Mouse (Mus musculus): ENCODE data around the gene Tmem120b.
"Not testable (repeated sequence)": the region's sequence is repeated elsewhere in the genome, so short reads cannot be mapped to it uniquely, and the experiment has no call there.

Tmem120b gene

DNA sequence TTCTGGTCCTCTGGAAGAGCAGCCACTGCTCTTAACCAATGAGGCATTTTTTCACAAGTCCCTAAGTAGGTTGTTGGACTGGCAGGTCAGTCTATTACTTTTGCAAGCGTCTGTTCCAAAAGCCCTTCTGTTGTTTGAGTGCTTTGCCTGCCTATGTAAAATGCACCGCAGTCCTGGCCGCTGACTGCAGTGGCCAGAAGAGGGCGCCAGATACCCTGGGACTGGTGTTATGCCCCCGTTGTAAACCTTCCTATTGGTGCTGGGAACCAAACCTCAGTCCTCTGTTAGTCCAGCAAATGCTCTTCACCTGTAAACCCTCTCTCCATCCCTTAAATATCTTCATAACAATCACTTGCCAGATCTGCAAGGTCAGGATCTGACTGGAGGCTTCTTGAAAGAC is 16.5 kb upstream of the Tmem120b start:
- no peak for DNase-seq (ENCODE audit: inconsistent ontology term)

DNA sequence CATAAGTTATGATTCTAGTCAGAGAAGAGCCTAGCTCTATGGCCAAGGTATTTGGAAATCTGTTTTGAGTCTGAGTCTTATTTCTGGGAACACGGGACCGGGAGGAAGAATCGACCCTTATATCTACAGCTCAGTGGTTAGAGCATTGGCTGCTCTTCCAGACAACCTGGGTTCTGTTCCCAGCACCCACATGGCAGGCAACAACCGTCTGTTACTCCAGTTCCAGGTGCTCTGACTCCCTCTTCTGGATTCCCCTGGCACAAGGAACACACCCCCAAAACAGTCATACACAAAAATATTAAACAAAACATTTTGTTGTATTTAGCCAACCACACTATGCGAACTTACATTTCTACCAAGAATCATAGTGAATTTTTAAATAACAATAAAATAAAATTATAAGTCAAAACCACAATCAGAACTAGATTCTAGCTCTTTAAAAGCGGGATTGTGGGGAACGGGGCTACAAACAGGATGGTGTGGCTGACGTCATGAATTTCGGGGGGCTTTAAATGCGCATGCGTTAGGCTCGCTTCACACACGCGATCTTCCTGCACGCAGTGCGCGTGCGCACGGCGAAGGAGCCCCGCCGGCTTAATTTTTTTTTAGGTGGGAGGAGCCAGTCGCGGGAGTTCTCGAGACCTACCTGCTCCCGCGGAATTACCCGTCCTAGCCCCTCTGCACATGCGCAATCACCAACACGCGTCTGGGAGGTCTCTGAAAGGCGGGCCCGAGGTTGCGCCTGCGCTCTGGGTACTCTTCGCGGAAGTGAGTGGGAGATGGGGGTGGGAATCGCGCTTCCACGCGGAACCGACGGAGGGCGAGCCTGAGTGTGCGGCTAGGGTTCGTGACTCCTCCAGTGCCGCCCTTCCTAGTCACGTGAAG is 10.6 kb upstream of the Tmem120b start:
- DNase-seq (ENCODE audit: inconsistent ontology term), result peak; percentile 100

DNA sequence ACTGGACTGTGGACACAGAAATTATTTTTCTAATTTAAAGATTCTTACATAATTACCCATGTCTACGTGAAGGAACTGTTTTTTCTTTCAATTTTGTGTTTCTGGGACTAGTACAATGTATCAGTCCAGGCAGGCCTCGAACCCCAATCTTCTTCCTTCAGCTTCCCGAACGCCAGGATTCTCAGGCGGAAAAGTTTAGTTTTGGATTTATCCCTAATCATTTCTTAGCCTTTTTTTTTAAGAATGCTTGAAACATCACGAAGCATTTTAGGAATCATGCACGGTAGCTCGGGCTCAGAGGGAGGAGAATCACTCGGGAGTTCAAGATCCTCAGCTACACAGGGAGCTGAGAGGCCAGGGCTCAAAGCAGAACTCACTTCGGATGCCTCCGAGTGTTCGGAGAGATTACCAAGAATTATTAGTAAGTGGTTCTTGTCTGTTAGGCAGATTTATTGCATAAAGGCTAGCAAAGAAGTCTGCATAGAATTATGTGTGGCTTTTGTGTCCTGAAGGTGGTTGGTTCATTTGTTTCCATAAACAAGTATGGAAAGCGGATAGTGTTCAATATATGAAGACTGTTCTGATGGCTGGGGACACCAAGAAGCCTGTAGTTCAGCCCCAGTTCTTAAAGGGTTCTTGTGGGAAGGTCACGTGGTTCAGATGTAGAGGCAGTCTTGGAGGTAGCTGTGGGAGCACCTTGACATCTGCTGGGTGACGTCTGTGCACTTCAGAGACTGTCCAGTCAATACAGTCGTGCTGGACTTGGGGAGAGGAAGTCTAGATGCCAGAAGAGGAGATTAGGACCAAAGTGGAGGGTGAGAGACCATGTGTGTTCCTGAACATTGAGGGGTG is 9.7 kb upstream of the Tmem120b start:
- no peak for DNase-seq (ENCODE audit: inconsistent ontology term)

DNA sequence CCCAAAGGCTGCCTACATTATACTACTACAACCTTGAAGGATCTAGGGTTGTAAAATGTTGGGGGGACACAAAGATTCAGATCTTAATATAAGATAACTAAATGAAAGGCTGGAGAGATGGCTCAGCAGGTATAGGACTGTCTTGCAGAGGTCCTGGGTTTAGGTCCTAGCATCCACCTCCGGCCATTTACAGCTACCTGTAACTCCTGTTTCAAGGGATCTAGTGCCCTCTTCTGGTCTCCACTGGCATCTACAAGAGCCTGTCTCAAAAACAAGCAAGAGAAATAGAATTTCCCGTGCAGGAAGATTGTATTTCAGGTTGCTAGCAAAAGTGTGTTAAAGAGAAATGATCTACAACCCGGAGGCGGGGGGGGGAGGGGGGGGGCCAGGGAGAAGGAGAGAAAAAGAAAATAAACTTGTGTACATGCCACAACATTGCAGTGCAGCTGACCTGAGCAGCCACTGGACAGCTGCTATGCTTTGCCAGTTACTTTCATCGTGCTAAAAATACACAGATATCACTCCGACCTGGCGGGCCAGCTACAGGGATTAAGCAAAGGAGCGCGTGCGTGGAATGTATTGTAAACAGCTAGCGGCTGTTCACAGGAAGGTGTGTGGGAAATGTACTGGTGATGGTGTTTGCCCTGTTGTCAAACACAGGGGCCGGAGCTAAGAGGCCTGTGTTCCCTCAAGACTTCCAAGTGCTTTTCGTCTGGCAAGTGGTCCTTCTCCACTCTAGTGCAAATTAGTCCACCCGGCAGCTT is 8.3 kb upstream of the Tmem120b start:
- DNase-seq (ENCODE audit: inconsistent ontology term), result no peak

DNA sequence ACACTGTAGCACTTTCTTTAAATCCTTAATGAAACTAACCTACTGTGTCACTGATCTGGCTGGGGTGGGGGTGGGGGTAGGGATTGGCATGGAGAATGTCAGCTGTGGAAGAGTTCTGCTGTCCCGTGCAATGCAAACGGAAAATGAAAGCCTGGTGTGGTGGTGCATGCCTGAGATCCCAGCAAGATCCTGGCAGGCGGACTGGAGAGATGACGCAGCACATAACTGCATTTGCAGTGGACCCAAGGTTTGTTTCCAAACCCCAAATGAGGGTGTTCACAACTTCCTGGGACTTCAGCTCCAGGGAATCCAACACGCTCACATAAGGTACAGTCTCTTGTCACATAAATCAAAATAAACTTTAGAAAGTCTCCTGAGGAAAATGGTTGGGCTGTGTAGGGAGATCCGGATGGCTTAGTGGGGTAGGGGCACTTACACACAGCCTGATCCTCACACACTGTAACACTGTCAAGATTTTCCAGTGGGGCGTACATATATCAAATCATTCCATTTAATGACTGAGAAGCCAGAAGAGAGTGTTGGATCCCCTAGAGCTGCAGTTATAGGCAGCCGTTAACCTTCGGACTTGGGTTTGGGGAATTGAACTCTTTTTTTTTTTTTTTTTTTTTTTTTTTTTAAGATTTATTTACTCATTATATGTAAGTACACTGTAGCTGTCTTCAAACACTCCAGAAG is 7.4 kb upstream of the Tmem120b start:
- DNase-seq (ENCODE audit: inconsistent ontology term), result no peak

DNA sequence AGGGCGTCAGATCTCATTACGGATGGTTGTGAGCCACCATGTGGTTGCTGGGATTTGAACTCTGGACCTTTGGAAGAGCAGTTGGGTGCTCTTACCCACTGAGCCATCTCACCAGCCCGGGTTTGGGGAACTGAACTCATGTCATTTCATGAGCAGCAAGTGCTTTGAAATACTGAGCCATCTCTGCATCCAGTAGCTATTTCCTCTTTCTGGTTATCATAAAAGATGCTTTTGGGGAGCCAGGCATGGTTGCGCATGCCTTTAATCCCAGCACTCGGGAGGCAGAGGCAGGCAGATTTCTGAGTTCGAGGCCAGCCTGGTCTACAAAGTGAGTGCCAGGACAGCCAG is 6.8 kb upstream of the Tmem120b start:
- DNase-seq (ENCODE audit: inconsistent ontology term), result not testable (repeated sequence)

DNA sequence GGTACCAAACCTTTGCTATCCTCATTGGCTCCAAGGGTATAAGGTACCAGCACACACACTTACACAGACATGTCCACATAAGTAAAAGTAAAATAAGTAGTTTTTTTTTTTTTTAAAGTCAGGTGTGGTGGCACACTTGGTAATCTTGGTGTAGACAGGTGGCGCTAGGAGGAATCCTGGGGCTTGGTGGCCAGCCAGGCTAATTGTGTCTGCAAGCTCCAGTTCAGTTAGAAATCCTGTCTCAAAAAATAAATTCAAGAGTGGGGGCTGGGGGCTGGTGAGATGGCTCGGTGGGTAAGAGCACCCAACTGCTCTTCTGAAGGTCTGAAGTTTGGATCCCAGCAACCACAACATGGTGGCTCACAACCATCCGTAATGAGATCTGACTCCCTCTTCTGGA is 5.1 kb upstream of the Tmem120b start:
- DNase-seq (ENCODE audit: inconsistent ontology term), result no peak

DNA sequence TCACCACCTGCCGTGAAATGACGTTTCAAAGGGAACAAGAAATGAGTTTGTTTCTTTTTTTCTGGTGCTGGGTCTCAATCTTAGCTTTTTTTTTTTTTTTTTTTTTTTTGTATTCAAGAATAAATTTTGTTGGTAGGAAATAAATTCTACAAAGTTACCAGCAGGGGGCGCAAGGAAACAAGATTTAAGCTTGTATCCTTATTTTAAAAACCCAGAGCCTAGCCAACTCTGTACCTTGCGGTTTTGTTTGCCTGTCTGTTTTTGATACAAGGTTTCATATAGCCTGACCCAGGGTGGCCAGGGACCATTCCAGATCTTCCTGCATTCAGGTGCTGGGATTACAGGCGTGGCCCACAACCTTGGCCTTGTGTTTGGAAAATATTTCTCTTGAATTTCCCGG is 4.0 kb upstream of the Tmem120b start:
- DNase-seq (ENCODE audit: inconsistent ontology term), result peak; percentile 58

DNA sequence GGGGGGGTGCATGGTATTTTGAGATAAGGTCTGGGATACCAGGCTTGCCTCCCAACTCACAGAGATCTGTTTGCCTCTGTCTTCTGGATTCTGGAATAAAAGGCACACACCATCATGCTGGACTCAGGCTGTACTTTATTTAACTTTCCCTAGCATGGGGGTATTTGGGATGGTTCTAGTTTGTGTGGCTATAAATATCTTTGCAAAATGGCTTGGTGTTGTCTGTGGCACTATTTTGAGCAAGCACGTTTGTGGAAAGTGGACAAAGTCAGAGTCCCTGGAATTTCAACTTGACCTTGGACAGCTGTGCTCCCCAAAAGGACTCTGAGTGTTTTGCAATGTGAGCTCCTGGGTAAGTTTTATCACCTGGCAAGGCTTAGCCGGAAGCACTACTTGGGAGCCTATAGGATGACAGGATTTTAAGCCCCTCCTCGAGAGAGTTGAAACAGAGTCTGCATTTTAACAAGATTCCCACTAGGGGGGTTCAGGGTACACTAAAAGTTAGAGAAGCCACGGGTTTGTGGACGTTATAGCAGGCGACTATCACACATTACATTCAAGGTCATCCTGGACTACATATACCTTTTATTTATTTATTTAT is 720 bp upstream of the Tmem120b start:
- no peak for DNase-seq (ENCODE audit: inconsistent ontology term)

DNA sequence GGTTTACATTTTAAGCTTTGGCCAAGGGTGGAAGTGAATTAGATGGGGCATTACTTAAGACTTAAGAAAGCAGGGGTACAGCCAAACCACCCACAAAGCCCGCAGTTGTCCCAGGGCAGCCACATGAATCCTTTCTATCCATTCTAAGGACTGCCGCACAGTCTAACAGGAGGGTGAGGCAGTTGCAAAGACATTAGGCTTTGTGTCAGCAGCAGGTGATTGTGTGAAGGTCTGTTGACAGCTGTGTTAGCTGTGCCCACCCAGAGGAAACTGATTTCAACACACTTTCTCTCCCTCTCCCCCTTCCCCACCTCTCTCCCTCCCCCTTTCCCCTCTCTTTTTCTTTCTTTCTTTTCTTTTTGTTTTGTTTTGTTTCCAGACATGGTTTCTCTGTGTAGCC is 499 bp downstream of the Tmem120b start:
- DNase-seq (ENCODE audit: inconsistent ontology term), result no peak

DNA sequence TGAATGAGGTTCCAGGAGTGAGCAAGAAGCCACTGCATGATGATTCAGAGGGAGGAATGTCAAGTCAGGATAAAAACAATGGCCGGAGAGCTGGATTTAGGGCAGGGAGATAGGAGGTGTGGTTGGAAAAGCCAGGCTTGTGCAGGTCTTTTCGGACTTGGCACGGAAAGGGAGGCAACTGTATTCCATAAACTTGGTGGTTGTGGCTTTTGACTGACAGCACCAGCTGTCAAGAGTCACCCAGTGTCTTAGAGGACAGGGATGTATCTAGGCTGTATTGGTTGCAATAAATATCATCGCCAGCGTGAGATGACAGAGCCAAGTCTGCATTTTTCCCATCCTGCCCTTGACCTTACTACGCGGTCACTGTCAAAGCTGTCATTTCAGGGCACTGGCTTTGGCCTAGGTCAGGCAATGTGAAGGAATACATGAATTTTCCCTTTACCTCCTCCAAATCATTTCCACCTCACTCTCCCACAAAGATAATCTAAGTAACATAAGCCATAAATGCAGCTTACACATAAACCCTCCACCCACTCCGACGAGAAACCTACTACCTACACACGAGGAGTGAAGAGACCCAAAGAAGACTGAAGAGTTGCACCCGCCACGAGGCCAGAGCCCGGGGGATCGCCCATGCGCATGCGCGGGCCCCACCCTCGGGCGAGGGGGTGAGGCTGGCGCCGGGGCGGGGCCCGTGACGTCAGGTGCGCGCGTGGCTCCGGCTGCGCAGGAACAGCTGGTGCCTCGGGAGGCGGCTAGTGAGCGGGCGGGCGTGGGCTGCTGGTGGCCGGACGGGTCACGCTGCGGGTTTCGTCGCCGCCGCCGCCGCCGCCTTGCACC is 7.6 kb downstream of the Tmem120b start:
- peak; percentile 95 for DNase-seq (ENCODE audit: inconsistent ontology term)

DNA sequence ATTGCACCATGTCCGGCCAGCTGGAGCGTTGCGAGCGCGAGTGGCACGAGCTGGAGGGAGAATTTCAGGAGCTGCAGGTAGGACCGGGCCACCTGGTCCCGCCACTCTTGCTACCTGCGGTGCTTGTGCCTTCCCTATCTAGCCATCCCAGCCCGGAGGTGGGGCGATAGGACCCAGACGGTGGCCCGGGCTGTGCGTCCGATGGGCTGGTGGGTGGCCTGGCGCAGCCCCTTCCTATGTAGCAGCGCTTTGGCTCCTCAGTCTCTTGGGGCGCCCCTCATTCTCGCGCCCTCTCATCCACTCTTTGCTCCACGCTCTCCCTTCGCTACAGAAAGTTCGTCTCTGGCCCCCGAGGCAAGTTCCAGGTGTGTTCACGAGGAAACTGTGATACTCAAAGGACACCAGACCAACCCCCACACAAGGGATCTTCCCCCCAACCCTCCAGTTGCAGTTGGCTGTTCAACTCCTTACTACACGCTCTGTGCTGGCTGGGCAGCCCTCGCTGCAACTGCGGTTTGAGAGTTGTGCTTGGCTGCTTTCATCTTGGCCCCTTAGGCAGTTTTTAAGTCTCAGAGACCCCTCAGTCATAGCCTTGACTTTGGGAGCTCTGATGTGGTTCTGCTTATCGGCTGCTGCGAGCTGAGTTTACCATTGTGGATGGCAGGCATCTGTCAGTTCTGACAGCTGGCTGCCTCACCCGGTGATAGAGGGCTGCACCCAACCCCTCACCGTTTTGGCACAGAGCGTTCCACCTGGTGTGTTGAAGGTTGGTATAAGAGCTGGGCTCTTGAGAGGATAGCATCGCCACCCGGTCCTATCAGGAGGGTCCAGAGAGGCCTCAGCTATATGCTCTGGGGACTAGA is 8.4 kb downstream of the Tmem120b start:
- DNase-seq (ENCODE audit: inconsistent ontology term), result no peak

DNA sequence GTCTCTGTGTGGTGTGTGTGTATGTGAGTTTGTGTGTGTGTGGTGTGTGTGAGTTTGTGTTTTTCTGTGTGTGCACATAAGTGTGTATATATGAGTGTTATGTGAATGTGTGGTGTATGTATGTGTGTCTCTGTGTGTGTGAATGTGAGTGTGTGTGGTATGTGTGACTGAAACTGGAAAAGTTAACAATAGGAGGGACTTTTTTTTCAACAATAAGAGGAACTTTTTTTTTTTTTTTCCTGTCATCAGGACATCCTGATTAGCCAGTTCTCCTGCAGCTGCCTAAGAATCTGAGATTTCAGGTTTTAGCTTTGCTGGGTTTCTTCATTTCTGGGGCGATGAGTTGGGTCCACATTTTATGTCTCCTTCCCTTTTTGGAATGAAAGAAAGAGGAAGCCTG is 11.4 kb downstream of the Tmem120b start:
- DNase-seq (ENCODE audit: inconsistent ontology term), result no peak

DNA sequence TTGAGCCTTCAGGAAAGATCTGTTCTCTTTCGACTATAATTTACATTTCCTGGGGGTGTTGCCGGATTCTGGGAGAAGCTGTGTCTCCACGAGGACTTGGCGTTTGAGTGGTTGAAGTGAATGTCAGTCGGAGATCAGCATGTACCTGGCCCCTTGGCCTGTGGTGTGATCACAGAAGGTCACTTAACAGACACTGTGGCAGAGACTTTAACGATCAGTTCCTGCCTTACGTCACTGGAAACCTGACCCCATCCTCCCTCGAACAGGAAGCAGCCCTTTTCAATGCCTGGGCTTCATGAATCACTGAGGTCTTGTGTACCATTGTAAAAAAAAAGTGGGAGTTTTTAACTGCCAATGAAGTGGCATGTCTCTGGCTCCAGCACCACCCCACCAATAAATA is 11.8 kb downstream of the Tmem120b start:
- no peak for DNase-seq (ENCODE audit: inconsistent ontology term)

DNA sequence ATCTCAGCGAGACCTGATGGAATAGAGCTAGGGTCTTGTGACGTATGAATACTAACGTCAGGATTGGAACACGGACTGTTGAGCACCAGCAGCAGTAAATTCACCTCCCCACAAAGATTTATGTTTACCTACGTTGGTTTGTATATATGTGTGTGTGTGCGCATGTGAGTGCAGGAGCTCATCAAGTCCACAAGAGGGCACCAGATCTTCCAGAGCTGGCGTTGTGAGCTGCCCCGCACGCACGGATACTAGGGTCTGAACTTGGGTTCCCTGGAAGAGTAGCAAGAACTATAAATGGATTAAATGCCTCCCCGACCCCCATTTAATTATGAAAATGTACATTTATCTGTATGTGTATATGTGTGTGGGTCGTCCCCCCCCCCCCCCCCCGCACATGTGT is 12.3 kb downstream of the Tmem120b start:
- no peak for DNase-seq (ENCODE audit: inconsistent ontology term)

DNA sequence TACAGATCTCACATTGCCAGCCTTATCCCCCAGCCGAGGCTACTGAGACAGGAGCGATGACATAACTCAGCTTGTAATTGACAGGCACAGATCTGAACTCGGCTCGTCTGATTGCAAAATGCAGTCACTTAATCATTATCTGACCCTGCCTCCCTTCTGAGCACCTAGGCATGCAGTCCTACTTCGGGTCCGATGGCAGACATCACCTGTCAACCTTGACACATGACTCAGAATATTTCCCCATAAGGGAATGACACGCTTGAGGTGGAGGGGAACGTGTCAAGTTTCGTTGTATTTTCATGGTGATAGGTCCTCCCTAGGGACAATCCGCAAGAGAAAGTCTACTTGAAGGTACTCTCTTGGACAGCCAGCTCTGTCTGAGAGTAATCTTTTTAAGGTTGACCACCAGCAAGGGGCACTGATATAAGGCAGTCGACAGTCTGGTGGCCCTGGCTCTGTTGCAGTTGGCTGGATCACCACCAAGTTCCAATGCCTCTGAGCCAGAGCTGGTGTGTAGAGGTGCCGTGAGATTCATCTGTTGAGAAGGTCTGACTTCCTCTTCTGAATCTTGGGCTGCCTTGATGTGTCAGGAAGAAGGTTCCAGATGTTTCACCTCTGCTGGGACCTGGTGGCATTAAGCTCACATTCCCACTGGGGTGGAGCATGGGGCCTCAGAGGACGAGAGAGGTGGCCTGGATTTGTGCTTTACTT is 15.3 kb downstream of the Tmem120b start:
- DNase-seq (ENCODE audit: inconsistent ontology term), result no peak

DNA sequence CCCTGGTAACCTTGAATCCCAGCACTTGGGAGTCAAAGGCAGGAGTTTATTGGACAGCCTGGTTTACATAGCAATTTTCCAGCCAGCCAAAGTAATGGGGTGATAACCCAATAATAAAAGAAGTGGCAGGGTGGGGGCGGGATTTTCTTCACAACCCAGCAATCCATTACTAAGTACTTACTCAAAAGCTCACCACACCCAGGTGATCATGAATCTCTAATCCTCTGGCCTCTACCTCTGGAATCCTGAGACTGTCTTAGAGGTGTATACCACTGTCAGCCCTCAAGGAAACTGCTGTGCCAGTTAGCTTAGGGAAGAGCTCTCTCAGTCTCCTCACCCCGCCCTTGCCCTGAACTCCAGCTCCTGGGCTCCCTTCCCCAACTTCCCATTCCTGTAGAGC is 18.3 kb downstream of the Tmem120b start:
- no peak for DNase-seq (ENCODE audit: inconsistent ontology term)

DNA sequence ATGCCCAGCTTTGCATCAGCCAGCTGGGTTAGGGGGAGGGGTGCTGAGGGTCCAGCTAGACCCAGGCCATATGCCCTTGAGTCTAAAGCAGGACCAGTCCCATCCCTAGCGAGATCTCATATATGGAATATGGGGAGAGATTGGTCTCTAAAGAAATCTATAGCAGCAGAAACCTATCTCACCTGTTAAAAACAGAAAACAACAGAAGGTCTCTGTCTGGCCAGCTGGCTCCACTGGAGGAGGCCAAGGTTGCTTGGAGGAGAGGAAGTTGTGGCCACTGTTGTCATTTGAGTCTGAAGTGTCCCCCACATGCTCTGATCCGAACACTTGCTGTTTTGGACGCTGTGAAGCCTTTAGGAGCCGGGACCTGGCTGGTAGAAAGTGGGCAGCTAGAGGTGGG is 20.6 kb downstream of the Tmem120b start:
- DNase-seq (ENCODE audit: inconsistent ontology term), result no peak
